Mouse (Mus musculus) kidney, adult 8-10 months (tissue): ENCODE data around the gene Gse1.

Experiments
- DNase-seq, 2 experiments: peaks; one replicate each; pipeline ENCODE4 v3.0.0; 2022

Gene Gse1

GRCm38 (mm10) chr8:120525832-120526231, 297.6 kb downstream of the Gse1 start:
- DNase-seq: no peak

- DNase-seq: no peak
Measured at GRCm38 (mm10) chr8:120526577-120526976, 298.3 kb downstream of the Gse1 start.

- DNase-seq: no peak
Measured at GRCm38 (mm10) chr8:120528332-120528731, 300.1 kb downstream of the Gse1 start.

DNA sequence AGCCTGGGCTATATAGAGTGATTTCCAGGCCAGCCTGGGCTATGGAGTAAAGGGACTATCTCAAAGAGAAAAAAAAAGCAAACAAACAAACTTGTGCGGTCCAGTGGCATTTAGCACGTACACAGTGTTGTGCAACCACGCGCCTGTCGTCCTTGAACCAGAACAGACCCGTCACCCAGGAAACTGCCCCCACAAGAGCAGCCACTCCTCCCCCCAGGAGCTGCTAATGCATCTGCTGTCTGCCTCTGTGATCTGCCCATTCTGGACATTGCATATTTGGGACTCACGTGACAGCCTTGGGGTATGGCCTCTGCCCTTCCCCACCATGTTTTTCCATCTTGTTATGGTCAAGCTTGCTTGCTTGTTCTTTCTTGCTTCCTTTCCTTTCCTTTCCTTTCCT, 301.0 kb downstream of the Gse1 start:
- DNase-seq: peak; percentile 50 to 63

GRCm38 (mm10) chr8:120530954-120531656, 302.8 kb downstream of the Gse1 start:
- no peak for DNase-seq

DNA sequence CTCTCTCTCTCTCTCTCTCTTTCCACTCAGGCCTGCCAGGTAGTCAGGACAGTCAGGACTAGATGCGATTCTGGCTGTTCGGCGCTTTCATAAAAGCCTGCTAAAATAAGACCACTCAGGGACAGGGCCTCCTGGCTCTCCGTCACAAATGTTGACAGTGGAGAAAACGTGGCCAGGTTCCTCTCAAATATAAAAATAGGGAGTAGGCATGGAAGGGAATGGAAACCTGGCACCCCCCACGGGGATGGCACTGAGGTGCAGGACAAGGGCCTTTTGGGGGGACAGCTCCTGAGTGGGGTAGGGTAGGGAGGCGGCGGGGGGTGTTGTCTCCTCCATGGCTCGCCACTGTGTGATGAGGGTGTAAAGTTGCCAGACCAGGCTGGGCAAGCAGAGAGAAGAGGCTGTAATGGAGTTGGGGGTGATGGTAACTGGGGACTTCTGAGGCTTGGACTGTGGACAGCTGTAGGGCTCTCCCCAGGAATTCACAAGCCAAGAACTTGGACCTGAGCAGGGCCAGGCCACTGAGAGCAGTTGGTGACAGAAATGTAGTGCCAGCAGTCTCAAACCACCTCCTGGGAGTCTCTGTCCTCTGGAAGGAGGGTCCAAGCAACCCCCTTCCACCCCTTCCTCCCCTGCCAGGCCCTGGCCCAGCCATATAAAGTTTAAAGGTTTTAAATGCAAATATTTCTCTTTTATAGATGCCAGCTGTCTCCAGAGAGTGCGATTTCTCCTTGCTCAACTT, 303.7 kb downstream of the Gse1 start:
- DNase-seq: no peak

GRCm38 (mm10) chr8:120532517-120533215, 304.4 kb downstream of the Gse1 start:
- no peak for DNase-seq

DNA sequence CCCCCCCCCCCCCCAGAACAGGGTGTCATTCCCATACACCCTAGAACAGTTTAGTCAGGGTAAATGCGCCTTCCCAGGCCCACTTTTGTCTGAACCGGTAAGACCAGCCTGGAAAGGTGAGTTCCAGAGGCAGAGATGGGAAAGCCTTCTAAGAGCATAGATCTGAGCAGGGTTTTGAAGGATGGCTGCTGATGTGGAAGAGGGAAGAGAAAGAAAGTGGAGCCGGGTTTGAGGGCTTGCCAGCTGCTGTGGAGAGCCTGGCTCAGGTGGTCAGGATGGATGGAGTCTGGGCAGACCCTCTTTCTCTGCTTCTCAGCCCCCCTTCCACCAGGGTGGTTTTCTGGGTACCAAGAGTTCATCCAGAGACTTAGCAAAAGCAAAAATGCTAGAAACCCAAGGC, 305.1 kb downstream of the Gse1 start:
- no peak for DNase-seq

- DNase-seq: no peak
Measured at GRCm38 (mm10) chr8:120534080-120534479, 305.8 kb downstream of the Gse1 start.

GRCm38 (mm10) chr8:120534504-120535368, 306.5 kb downstream of the Gse1 start:
- DNase-seq: peak; percentile 81 to 84

DNA sequence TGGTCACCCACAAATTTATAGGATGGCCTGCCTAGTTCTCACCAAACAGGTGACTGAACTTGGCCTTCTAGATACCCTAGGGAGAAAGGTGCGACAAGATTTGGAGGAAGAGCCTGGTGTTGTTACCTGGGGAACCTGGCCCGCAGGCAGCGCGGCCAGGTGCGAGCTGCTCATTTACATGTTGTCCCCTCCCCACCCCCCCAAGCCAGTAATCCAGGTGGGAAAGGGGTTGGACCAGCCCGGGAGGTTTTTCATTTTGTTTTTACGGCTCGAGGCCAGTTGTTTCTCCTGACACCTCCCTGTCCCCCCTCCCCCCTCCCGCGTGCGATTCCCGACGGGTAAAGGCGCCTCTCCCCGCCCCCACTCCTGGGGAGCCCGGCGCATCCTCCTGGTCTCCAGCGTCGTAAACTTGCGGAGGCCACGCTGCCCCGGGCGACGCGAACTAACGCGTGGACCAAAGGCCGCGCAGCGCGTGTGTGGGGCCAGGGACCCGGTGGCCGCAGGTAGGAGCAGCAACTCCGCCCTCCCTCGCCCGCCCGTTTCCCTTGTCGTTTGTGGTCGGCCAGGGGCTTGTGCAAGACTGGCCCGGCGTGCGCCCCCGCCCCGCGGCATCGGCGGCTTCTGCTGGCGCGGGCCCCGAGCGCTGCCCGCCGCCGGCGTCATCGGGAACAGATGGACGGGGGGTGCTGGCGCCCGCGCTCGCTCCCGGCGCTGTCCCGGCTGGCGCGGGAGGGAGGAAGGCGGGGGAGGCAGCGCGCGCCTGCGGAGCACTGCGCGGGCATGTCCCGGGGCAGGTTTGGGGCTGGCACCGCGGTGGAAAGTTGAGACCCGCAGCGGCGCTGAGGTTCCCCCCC, 307.4 kb downstream of the Gse1 start:
- no peak for DNase-seq

DNA sequence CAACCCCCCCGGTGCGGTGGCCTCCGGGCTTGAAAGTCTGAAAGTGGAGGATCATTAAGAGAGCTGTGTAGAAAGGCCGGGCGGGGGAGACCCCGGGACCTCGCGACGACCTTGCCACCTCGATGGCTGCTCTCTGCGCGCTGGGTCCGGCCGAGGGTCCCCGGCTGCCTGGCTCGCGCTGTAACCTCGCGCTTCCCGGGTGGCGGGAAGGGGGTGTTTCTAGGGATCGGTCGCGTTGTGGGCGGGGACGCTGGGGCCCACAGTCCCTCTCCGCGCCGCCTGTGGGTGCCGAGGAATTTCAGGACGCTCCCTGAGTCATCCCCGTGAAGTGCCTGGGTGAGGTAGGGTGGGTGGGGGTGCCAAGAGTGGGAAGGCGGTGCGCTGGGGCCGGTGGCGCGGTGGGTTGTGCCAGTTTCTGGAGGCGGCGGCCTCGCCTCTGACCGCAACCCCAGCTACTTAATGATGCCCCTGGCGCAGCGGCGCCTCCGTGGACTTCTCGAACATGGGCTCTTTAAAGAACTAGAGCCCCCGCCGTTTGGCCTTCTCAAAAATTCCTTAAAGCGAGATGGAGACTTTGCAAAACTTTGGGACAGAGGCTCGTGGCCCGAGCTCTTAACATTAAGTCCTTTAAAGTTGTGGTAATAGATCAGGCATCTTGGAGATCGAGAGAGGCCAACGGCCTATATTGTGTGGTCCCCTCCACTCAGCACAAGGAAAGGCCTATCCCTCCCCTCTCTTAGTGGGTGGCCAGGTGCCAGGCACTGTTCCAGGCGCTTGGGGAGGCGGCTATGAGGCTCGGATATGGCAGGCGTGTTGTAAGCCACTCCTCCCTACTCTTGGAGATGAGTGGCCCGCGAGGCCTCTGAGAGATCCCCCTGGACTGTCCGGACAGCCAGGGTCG, 308.3 kb downstream of the Gse1 start:
- DNase-seq: no peak

DNA sequence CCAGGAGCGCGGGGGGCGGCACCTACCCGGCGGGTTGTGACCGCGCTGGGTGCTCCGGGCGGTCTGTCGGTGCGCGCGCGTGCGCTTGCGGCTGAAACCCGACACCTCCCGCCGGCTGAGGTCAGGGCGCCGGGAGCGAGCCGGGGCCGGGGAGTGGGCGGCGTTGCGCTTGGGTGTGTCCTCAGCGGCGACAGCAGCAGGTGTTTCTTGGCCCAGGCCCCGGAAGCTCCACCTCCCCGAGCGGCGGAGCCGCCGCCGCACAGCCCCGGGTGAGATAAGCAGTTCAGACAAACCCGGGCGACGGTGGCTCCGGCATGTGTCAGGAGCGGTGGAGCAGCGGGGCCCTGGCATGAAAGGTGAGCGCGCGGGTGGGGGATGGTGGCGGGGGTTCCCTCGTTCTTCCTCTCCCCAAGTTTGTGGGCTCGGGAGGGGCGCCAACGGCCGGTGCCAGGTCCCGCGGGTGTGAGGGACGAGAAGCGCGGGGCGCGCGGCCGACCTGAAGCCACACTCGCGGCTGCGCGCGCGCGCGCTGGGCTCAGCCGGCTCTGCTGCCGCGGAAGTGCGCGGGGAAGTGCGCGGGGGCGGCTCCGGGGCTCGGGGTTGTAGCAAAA, 309.1 kb downstream of the Gse1 start:
- peak; percentile 86 to 88 for DNase-seq

- peak; percentile 68 to 72 for DNase-seq
Measured at GRCm38 (mm10) chr8:120537818-120538396, 309.7 kb downstream of the Gse1 start.

DNA sequence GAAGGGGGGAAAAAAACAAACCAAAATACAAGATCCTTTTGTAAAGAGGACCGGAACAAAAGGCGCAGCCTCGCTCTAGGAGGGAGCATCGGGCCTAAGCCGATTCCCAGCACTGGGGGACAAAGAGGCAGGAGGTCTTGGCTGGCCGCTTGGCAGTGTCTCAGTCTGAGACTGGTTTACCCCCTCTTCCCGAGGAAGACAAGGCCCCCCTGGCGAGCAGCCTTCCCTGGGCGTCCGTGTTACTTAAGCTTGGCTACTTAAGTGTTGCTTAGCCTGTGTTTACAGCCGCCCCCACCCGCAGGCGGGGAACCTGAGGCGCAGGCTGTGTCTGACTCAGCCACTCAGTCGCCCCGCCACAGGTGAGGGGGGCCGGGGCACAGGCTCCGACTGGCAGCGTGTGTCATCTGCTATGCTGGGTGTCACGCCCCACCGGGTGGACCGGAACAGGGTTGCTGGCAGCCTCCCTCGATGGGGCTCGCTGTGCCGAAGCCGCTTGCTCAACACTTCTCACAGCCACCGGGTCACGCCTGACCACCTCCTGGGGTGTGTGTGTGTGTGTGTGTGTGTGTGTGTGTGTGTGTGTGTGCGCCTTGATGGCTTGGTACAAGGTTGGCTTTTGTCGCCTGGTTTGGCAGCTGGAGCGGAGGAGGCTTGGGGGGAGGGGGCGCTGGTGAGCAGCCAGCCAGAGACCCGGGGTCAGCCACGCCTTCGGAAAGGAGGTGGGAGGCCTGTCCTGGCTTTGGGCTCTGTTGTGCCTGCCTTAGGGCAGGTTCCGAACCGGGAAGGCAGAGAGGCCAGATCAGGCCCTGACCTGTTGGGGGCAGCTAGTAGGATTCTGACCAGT, 310.4 kb downstream of the Gse1 start:
- DNase-seq: peak; percentile 91 to 94

- DNase-seq: no peak
Measured at GRCm38 (mm10) chr8:120539381-120539774, 311.1 kb downstream of the Gse1 start.

DNA sequence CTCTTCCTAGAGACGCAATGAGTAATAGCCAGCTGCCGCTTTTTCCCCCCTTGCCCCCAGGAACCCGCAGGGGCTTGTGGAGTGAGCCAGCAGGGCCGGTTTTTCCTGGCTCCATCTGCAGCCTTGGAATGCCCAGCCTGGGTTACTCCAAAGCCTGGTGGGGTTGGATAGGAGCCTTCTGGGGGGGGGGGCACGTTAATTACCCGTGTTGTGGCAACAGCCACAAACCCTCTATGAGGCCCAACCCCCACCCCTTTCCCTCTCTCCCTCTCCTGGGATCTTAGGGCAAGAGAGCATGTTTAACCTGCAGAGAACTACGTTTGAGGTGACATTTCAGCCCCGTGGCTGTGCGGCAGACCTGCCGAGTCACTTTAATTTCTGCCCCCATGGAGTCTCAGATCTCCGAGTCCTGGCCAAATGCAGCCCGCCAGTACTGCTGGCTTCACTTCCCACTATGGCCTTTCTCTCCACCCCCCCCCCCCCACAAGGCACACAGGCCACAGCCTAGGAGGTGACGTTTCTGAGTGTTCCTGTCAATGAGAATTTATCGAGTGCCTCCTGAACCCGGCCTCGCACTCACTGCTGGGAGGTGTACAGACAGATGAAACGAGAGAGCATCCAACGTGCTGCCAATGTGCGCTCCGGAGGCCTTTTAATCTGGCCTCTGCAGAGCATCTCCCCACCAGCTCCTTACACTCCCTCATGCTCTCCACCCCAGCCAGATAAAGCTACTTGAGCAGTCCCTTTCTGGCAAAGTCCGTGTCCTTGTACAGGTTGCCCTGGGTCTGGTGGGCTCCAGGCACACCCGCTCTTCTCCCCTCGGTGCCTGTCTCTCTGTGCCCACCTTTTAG, 311.7 kb downstream of the Gse1 start:
- peak in 1 of 2 experiments; percentile 64 for DNase-seq

GRCm38 (mm10) chr8:120542995-120543394, 314.7 kb downstream of the Gse1 start:
- no peak for DNase-seq
